Mouse (Mus musculus): ENCODE results near the gene Fibp. TPM values are rescaled to one million over a fixed set of nuclear protein-coding genes. Genes with fewer than 3 reads are reported as not detected.

The Fibp gene
- 10 to 100 TPM; 85.5 to 86.3 TPM for total RNA-seq (2021)

- DNase-seq = peak; percentile 84 to 86
Observed at GRCm38 (mm10) chr19:5460465-5460911, at the start of gene Fibp. Gene Fibp, plus strand, starts transcription at chr19:5460615.

GRCm38 (mm10) chr19:5410641-5411040, 49.8 kb upstream of the Fibp start:
- no peak for DNase-seq

DNA sequence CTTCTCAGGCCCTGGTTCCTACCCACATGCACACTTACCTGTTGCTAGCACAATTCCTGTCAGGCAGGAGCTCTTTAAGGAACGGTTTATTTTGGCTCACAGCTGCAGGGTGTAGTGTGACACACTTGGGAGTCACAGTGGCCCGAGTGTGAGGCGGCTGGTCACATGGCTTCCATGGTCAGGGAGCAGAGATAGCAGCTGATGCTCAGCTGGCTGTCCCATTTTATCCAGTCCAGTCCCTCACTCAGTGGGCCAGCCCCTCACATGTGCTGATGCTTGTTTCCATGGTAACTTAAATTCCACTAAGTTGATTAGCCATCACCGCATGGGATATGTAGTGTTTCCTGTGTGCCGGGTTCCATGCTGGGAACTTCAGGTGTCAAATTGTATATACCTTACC, 48.5 kb upstream of the Fibp start:
- DNase-seq = no peak

DNA sequence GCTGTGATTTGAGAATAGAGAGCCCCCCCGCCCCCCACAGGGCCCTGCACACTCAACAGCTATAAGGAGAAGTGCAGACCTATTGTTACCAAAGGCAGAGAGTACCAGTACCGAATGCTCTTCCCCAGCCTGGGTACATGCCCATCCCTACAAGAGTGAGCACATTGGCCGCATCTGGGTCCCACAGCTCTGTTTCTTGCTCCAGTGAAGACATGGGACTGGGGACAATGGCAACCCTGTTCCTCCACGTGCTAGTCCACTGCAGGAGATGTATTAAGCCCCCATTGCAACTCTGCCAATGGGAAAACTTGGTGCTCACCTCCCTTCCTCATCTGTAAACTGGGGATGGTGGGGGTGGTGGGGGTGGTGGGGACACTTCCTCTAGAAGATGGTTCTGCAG, 46.6 kb upstream of the Fibp start:
- no peak for DNase-seq

GRCm38 (mm10) chr19:5414534-5414957, 45.9 kb upstream of the Fibp start:
- peak in 1 of 2 experiments; percentile 27 for DNase-seq

DNA sequence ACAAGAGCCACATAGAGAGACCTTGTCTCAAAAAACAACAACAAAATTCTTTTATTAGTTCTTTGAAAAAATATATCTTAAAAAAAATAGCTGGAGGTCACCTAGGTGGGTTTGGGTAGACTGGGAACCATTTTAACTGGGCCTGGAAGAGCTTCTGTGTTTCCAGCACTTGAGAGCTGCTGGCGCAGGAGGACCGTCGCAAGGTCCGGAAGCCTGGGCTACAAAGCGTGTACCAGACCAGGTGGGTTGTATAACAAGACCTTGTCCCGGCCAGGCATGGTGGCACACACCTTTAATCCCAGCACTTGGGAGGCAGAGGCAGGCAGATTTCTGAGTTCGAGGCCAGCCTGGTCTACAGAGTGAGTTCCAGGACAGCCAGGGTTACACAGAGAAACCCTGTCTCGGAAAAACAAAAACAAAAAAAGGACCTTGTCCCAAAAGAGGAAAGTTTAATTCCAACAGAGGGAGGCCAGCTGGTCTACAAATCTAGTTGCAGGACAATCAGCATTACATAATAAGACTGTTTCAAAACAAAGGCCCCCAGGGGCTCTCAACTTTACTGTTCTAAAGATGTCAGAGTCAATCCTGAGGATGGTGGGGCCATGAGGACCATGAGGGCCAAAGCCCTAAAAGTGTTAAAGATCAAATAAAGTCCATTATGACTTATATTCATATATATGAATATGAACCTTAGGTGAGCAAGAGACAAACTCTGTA, 41.5 kb upstream of the Fibp start:
- DNase-seq = no peak

DNA sequence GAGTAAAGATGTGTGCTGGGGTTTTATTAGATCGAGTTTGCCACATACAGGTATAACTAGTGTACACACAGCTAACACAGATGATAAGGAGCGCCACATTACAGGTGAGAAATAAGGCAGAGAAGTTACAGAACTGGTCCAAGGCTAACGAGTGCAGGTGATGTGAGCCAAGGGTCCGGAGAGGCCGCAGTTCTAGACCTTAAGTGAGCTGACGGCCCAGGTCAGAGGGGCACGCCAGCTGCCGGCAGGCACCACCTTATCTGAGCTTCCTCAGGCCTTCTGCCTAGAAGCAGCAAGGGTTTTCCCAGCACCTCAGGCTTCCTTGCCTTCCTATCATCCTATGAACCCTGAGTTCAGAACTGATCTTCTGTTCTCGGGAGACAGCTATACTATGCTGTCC, 40.8 kb upstream of the Fibp start:
- DNase-seq = no peak

DNA sequence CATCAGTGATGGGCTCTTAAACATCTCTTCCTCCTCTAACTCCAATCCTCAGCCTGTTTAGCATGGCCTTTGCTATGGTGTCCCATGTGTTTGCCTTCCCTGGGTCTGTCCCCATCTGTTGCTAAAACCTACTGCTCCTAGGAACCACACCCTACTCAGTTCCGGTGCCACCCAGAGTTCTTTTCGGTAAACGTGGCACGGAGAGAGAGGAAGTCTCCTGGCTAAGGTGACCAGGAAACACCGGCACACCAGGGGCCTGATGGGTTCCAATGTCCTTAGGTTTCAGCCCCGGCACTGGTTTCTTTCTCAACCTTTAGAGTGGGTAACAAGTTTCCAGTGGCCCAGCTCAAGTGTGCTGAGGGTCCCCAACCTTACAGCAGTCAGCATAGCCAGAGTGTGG, 39.8 kb upstream of the Fibp start:
- DNase-seq = no peak

DNA sequence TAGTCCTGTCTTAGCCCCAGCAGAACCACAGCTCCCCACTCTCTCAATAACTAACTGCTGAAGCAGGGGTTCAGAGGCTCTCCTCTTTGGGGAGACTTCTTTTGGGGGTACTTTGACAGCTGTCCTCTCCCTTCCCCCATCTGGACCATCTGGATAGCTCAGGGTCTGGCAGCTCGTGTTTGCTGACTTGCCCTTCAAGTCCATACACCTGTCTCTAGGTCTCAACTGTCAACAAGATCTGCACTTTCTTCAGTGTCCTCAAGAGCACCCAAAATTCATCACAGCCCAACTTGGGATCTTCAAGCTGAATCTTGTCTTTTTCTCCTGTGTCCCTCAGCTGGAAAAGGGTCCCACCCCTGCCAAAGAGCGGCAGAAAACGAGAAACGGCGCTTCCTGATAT, 38.6 kb upstream of the Fibp start:
- DNase-seq = no peak

DNA sequence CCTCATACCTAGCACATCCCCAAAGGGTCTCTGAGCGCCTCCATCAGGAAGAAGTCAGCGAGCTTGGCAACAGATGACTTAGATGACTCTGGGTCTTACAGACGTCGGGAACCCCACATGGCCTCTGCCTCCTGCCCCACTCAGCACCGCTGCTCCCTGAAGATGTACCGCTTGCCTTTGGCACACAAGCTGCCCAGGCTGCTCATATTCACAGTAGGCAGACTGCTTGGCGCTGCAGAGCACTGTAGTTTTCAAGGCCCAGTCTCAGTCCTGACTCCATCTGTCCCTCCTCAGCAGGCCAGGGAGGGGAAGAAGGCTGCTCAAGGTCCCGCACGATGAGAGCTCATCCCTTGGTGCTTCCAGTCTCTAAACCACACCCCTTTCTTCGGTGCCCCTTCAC, 38.1 kb upstream of the Fibp start:
- DNase-seq = no peak

DNA sequence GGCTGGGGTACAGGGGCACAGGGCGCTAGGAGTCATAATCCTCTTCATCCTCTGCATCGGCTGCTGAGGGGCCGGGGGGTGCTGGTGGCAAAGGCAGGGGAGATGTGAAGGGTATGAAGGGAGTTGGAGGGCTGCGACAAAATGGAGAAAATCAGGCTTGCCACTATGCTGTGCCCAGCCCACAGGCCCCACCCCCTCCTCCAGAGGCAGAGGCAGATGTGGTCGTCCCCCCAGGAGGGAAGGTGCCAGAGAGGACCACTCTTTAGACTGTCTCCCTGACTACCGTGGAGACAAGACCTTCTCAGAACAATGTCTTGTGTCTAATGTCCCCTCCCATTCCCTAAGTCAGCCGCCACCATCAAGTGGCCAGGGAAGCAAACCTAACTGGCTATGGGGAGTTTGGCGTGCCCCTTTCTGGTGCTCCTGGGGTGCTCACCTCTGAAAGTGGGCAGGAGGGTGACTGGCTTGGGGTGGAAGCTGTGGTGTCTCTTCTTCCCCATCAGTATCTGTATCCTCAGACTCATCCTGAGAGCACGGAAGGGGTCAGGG, 37.4 kb upstream of the Fibp start:
- DNase-seq = no peak

- DNase-seq = no peak
Observed at GRCm38 (mm10) chr19:5423561-5423960, 36.9 kb upstream of the Fibp start.

- peak; percentile 57 to 64 for DNase-seq
Observed at GRCm38 (mm10) chr19:5424092-5424781, 36.2 kb upstream of the Fibp start.

GRCm38 (mm10) chr19:5424782-5425741, 35.4 kb upstream of the Fibp start, which contains the start of the genes Drap1 and AI837181:
Gene Drap1, minus strand, starts transcription at chr19:5424979.
Gene AI837181, plus strand, starts transcription at chr19:5425144.
- peak; percentile 89 to 90 for DNase-seq

DNA sequence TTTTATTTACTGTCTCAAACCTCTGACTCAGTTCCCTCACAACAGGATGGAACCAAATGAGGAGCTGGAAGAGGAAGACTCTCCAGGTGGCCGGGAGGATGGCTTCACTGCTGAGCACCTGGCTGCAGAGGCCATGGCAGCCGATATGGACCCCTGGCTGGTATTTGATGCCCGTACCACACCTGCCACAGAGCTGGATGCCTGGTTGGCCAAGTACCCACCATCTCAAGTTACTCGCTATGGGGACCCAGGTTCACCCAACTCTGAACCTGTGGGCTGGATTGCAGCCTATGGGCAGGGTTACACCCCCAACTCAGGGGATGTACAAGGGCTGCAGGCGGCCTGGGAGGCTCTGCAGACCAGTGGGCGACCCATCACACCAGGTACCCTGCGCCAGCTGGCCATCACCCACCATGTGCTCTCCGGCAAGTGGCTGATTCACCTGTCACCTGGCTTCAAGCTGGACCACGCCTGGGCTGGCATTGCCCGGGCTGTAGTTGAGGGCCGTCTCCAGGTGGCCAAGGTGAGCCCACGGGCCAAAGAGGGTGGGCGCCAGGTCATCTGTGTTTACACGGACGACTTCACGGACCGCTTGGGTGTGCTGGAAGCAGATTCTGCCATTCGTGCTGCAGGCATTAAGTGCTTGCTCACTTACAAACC, 34.4 kb upstream of the Fibp start:
- DNase-seq = peak in 1 of 2 experiments; percentile 13

GRCm38 (mm10) chr19:5426640-5427290, 33.6 kb upstream of the Fibp start:
- no peak for DNase-seq

GRCm38 (mm10) chr19:5428083-5428482, 32.3 kb upstream of the Fibp start:
- no peak for DNase-seq

DNA sequence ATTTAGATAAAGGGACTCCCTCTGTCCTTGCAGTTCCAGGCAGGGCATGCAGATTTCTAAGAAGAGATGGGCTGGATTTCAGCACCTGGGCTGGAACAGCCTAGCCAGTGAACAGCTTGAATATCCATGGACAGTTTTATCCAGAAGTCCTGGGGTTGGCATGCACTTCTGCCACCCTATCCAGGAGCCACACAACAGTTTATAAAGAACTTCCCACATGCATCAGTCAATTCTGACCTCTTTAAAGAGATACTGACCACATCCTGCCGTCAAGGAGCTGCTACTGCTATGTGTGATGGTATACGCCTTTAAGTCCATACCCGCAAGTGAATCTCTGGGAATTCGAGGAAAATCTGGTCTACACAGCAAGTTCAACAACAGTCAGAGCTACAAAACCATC, 31.2 kb upstream of the Fibp start:
- DNase-seq = no peak

GRCm38 (mm10) chr19:5429806-5430205, 30.6 kb upstream of the Fibp start:
- no peak for DNase-seq

GRCm38 (mm10) chr19:5430408-5430807, 30.0 kb upstream of the Fibp start:
- DNase-seq = no peak

DNA sequence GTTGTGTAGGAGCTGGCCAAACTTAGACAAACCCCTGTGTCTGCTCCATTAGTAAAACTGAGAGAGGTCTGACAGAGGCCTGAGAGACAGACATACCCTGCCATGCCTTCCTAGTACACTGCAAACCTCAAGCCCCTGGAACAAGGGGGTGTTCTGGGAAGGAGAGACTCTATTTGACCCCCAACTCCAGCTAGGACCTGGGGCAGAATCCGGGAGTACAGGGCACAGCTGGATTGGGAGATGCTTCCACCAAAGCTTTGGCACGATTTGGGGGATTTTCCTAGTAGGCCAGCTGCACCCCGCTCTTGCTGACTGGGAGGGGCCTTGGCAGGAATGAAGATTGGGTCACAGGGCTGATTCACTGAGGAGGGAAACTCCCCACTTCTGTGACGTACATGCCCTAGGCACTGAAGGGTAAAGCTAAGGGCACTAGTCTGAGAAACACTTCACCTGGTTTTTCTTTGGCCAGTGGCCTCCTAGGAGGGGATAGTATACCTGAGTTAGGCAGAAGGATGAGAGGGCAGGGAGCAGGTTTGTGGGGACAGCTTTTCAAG, 28.4 kb upstream of the Fibp start:
- DNase-seq = no peak
